Mouse (Mus musculus): Measurements from ENCODE around the gene Pnkp. TPM values are rescaled to one million over a fixed set of nuclear protein-coding genes. Genes with fewer than 3 reads are reported as not detected.

Pnkp gene
- polyA plus RNA-seq, 1 experiment from 2014 or later: 34.4 TPM

DNA sequence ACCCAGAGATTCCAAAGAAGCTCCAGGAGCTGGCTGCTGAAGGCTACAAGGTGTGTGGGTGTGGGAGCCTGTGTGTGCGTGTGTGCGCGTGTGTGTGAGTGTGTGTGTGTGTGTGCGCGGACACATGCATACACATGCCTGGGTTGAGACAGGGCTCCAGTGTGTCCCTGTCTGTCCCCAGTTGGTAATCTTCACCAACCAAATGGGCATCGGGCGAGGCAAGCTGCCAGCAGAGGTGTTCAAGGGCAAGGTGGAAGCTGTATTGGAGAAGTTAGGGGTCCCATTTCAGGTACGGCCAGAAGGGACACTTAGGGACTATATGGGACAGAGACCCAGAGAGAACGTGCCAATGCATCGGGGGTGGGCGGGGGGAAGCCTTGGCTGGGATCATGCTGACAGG is 3.0 kb downstream of the Pnkp start:
- Histone ChIP-seq H3K36me3 (replicated peaks) (peaks cover 57% of the 10 kb centered on the region), H3K4me3 (peak overlapping the region; percentile 16; the same call in 1 of the 2 replicates), H3K27me3 (replicated peaks; ENCODE audit: low read depth, poor library complexity, severe bottlenecking) (no peaks in the 10 kb centered on the region), H3K4me1 (peaks cover 55% of the 10 kb centered on the region), H3K27ac (replicated peaks) (no peak overlapping the region), H3K9me3 (no peaks in the 10 kb centered on the region)
- WGBS: 92% methylated on average over 11 of the region's 11 CpGs
- DNase-seq (ENCODE audit: low spot score): no peak

DNA sequence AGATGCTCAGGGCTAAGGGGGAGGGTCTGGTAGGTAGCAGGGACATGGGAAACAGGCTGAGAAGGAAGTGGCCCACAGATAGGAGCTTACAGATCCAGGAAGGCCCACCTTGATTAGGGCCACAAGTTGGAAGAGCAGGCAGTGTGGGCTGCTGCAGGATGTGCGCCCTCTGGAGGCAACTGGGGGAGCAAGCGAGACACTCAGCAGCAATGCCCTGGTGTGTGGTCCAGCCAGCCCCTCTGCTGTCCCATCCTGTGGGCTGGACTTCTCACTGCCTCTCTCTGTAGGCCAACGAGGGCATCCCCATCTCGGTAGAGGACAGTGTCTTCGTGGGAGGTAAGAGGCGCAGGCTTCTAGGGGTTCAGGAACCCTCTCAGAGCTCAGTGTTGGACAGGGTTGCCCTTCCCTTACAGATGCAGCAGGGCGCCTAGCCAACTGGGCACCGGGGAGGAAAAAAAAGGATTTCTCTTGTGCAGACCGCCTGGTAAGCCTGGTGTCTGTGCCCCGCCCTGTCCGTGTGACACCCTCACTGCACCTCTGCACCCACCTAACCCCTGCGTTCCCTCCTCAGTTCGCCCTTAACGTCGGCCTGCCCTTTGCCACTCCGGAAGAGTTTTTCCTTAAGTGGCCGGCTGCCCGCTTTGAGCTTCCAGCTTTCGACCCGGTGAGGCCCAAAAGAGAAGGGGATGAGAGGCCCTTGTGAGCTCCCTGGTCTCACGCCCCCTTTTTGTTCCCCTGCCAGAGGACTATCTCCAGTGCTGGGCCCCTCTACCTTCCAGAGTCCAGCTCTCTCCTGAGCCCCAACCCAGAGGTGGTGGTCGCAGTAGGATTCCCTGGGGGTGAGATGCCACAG is 3.9 kb downstream of the Pnkp start:
- H3K27me3 ChIP-seq (replicated peaks; ENCODE audit: low read depth, poor library complexity, severe bottlenecking): no peaks in the 10 kb centered on the region
- DNase-seq (ENCODE audit: low spot score): peak; percentile 85
- H3K27ac ChIP-seq (replicated peaks): peak overlapping the region; percentile 67
- WGBS: 62% methylated on average over 22 of the region's 22 CpGs
- H3K9me3 ChIP-seq: no peaks in the 10 kb centered on the region
- peaks cover 53% of the 10 kb centered on the region for H3K4me1 ChIP-seq
- H3K36me3 ChIP-seq (replicated peaks): peaks cover 66% of the 10 kb centered on the region
- peak overlapping the region; percentile 16 for H3K4me3 ChIP-seq

DNA sequence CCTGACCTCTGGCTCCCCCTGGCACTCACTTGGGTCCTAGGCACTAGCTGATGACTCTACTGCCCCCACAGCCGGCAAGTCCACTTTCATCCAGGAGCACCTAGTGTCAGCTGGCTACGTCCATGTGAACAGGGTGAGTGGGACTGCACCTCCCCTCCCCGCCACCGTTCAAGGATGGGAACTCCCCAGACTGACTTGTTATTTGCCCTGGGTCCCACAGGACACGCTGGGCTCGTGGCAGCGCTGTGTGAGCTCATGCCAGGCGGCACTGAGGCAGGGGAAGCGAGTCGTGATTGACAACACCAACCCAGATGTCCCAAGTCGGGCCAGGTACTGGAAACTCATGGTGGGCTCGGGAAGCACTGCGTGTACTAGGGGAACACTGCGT is 4.5 kb downstream of the Pnkp start:
- Histone ChIP-seq H3K27me3 (replicated peaks; ENCODE audit: low read depth, poor library complexity, severe bottlenecking) (no peaks in the 10 kb centered on the region), H3K36me3 (replicated peaks) (peaks cover 72% of the 10 kb centered on the region), H3K4me1 (peaks cover 57% of the 10 kb centered on the region), H3K9me3 (no peaks in the 10 kb centered on the region), H3K27ac (replicated peaks) (no peak overlapping the region), H3K4me3 (peak overlapping the region; percentile 16; the same call in 1 of the 2 replicates)
- no peak for DNase-seq (ENCODE audit: low spot score)
- 84% methylated on average over 14 of the region's 14 CpGs for WGBS

DNA sequence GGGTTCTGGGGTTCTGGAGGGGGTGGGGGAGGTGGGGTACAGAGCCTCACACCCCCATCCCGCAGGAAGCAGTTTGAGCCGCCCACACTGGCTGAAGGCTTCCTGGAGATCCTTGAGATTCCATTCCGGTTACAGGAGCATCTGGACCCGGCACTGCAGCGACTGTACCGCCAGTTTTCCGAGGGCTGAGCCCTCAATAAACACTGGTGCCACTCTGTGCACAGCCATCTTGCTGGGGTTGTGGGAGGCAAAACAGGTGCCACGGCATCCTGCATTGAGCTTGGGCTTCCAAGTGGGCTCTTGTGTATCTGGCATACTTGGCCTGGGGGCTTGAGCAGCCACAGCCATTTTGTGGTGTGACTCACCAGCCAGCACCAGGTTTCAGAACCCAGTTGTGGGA is 5.5 kb downstream of the Pnkp start:
- 0 out of 2 replicates have a peak overlapping the region, but pooled peaks have one; percentile 2 for H3K4me3 ChIP-seq
- no peaks in the 10 kb centered on the region for H3K27me3 ChIP-seq (replicated peaks; ENCODE audit: low read depth, poor library complexity, severe bottlenecking)
- no peaks in the 10 kb centered on the region for H3K9me3 ChIP-seq
- peaks cover 59% of the 10 kb centered on the region for H3K4me1 ChIP-seq
- no peak overlapping the region for H3K27ac ChIP-seq (replicated peaks)
- DNase-seq (ENCODE audit: low spot score): no peak
- peaks cover 82% of the 10 kb centered on the region for H3K36me3 ChIP-seq (replicated peaks)
- WGBS: 87% methylated on average over 8 of the region's 8 CpGs

DNA sequence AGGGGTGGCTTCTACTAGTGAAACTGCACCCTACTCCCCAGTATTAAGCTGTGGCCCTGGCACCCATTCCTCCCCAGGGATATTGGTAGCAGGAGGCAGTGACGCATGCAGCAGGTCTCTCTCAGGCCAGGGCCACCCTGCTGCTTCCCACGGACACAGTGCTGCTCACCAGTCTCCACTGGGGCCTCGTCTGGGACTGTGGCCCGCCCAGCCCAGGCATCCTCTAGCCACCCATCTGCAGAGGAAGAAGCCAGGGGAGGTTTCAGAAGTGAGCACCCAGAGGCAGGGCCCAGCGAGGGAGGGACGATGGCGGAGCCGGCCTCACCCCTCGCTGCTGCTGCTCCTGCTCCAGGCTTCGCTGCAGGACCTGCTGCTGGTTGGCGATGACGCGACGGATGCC is 6.3 kb downstream of the Pnkp start:
- no peak for DNase-seq (ENCODE audit: low spot score)
- H3K9me3 ChIP-seq: no peaks in the 10 kb centered on the region
- H3K27me3 ChIP-seq (replicated peaks; ENCODE audit: low read depth, poor library complexity, severe bottlenecking): no peaks in the 10 kb centered on the region
- peak overlapping the region; percentile 9; the same call in 1 of the 2 replicates for H3K4me3 ChIP-seq
- 90% methylated on average over 14 of the region's 14 CpGs for WGBS
- H3K36me3 ChIP-seq (replicated peaks): peaks cover 90% of the 10 kb centered on the region
- H3K27ac ChIP-seq (replicated peaks): no peak overlapping the region
- peaks cover 59% of the 10 kb centered on the region for H3K4me1 ChIP-seq

DNA sequence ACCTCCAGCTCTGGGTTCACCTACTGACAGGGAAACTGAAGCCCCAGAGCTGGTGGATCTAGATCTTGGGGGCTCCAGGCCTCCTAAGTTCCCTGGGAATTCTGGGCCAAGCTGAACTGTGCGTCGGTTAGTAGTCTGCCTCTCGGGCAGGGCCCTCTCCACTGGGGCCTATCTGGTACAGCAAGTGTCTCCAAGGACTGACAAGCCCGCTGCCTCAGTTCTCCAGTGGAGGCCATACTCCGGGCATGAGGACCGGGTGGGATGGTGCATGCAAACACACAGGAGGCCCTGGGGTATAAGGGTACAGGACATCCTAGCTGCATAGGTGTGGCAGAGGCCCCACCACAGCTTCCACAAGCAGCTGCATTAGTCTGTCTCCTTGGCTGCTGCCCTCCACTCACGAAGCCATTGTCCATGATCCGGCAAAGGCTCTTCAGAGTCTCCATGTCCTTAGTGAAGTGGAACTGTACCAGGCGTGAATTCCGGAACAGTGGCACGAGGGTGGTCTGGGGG is 7.1 kb downstream of the Pnkp start:
- H3K4me1 ChIP-seq: peaks cover 58% of the 10 kb centered on the region
- H3K36me3 ChIP-seq (replicated peaks): peaks cover 89% of the 10 kb centered on the region
- no peak for DNase-seq (ENCODE audit: low spot score)

DNA sequence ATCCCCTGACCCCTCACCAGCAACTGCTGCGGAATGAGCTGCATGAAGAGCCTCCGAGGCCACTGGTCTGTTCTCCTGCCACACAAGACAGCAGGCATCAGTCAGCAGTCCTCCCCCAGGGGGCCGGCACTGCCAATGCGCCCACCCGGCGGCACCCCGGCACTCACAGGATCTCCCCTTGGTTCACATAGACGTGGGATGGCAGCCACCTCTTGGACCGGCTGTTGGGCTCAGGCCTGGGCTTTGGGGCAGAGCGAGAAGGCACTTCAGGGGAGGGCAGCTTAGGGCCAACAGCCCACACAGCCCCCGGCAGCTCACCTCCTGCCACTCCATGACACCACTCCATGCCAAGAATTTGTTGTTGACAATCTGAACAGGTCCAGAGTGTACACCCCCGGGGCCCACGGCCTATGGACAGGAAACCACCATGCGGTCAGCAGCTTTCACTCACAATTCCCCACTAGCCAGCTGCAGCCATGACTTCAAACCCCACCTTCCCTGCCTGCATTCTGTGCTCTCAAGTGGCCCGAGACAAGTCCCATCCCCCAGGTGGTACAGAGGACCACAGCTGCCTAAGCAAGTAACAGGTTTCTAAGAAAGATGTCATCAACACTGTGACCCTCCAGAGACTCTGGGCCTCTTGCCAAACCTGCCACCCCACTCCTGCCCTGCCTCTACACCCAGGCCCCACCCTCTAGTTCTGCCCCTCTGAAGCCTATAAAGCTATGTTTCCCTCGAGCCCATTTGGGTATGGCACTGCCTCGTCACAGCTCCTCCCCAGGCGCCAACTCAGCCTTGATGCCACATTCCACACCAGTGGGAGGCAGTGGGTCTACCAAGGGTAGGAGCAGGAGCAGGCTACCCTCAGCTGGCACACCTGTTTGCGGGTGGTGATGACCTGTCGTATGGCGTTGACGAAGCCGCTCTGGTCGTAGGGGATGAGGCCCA is 7.9 kb downstream of the Pnkp start:
- H3K4me1 ChIP-seq: peaks cover 58% of the 10 kb centered on the region
- H3K36me3 ChIP-seq (replicated peaks): peaks cover 84% of the 10 kb centered on the region
- no peaks in the 10 kb centered on the region for H3K27me3 ChIP-seq (replicated peaks; ENCODE audit: low read depth, poor library complexity, severe bottlenecking)
- H3K4me3 ChIP-seq: peak overlapping the region; percentile 27; the same call in 1 of the 2 replicates
- no peak overlapping the region for H3K27ac ChIP-seq (replicated peaks)
- no peak for DNase-seq (ENCODE audit: low spot score)
- H3K9me3 ChIP-seq: no peaks in the 10 kb centered on the region
- WGBS: 88% methylated on average over 24 of the region's 24 CpGs

More for the DNA sequence above, 7.1 kb downstream of the Pnkp start:
- WGBS: 90% methylated on average over 11 of the region's 11 CpGs
- H3K4me3 ChIP-seq: peak overlapping the region; percentile 13; the same call in 1 of the 2 replicates
- no peak overlapping the region for H3K27ac ChIP-seq (replicated peaks)
- no peaks in the 10 kb centered on the region for H3K9me3 ChIP-seq
- H3K27me3 ChIP-seq (replicated peaks; ENCODE audit: low read depth, poor library complexity, severe bottlenecking): no peaks in the 10 kb centered on the region

DNA sequence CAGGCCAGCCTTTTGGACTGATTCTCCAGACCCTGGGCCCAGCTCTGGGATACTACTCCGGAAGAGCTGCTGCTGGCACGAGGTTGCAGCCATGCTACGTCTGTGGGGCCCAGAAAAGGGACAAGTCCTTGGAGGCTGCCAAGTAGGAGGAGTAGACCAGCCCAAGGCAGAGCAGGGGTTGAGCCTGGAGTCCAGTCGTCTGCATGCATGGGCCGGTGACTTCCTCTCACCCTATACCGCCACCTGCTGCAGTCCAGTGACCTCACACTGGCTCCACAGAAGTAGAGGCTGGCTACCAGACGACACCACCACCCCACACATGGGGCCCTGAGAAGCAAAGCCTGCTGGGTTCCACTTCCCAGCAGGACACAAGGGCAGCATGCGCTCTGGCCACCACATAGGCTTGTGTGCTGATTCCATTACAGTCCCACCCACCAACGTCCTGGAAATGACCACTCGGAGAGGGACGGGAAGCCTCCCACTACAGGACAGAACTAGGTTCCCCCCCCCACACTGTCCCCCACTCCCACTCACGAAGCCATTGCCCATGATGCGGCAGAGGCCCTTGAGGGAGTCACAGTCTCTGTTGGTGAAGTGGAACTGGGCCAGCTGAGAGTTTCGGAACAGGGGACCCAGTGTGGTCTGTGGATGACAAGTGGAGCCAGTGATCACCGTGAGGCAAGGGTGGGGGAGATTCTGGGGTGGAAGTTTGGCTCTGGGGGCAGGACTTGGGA is 9.5 kb downstream of the Pnkp start:
- peak overlapping the region; percentile 98 for H3K4me3 ChIP-seq
- no peak for DNase-seq (ENCODE audit: low spot score)
- H3K9me3 ChIP-seq: no peaks in the 10 kb centered on the region
- peak overlapping the region; percentile 48; the same call in 1 of the 2 replicates for H3K27ac ChIP-seq (replicated peaks)
- H3K27me3 ChIP-seq (replicated peaks; ENCODE audit: low read depth, poor library complexity, severe bottlenecking): no peaks in the 10 kb centered on the region
- WGBS: 74% methylated on average over 15 of the region's 15 CpGs
- H3K4me1 ChIP-seq: peaks cover 51% of the 10 kb centered on the region
- peaks cover 71% of the 10 kb centered on the region for H3K36me3 ChIP-seq (replicated peaks)

DNA sequence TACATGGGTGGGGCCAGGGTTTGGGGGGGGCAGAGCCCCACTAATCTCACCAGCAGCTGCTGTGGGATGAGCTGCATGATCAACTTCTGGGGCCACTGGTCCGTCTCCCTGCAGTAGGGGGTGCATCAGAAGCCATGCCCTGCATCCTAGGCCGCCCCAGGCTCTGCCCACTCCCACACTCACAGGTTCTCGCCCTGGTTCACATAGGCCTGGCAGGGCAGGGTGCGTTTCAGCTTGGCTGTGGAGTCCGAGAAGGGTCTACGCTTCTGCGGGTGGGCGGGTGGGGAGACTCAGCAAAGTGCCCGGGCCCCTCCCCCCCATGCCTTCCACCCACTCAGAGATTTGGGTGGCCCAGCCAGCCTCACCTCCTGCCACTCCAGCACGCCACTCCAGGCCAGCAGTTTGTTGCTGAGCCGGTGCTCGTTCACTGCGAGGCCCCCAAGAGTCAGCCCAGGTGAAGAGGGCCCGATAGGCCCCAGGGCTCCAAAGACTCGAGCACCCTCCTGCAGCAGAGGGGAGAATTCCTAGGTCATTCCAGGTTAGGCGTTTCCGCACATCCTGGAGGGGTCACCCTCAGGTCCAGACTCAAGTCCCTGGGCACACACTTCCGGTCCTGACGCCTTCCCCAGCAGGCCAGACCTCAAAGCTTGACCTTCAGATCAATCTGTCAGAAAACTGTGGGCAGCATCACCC is 10.2 kb downstream of the Pnkp start:
- Histone ChIP-seq H3K4me1 (peaks cover 49% of the 10 kb centered on the region), H3K9me3 (no peaks in the 10 kb centered on the region), H3K36me3 (replicated peaks) (peaks cover 64% of the 10 kb centered on the region), H3K27me3 (replicated peaks; ENCODE audit: low read depth, poor library complexity, severe bottlenecking) (no peaks in the 10 kb centered on the region), H3K4me3 (peak overlapping the region; percentile 98), H3K27ac (replicated peaks) (peak overlapping the region; percentile 48)
- no peak for DNase-seq (ENCODE audit: low spot score)
- 78% methylated on average over 19 of the region's 19 CpGs for WGBS

DNA sequence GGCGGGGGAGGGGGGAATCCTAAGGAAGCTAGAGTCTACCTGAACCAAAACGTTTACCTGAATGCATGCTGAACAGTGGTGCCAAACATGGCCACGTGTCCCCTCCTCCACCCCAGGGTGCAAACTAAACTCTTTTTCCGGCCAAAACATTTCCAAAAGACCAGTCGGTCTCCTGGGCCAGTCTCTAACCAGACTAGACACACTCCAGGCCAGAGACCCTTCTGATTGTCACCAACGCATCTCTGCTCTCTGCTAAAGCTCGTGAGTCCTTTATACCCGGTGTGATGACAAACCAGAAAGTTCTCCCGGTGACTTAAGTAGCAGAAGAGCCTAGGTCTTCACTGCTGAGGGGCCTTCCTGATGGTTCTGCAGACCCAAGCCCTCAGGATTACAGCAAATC is 10.9 kb downstream of the Pnkp start:
- Histone ChIP-seq H3K27me3 (replicated peaks; ENCODE audit: low read depth, poor library complexity, severe bottlenecking) (no peaks in the 10 kb centered on the region), H3K27ac (replicated peaks) (0 out of 2 replicates have a peak overlapping the region, but pooled peaks have one; percentile 14), H3K36me3 (replicated peaks) (peaks cover 58% of the 10 kb centered on the region), H3K9me3 (no peaks in the 10 kb centered on the region), H3K4me1 (peaks cover 50% of the 10 kb centered on the region), H3K4me3 (peak overlapping the region; percentile 98)
- DNase-seq (ENCODE audit: low spot score): no peak
- 63% methylated on average over 9 of the region's 9 CpGs for WGBS

DNA sequence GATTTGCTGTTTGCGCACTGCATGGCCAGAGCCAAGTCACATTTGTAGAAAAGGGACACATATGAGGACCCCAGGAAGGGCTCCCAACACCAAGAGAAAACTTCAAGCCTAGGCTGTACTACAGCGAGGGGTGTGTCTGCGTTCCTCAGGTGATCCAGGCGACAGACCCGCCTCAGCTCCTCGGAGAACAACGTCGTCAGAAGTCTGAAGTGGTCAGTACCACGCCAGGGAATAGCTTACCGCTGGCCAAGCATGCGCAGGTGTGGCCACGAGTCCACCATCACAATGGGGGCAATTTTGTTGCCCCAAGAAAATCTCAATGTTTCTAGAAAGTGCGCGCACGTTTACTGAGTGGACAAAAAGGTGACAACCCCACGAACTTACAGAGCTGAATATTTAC is 11.5 kb downstream of the Pnkp start:
- H3K27ac ChIP-seq (replicated peaks): peak overlapping the region; percentile 100
- H3K4me3 ChIP-seq: peak overlapping the region; percentile 98
- H3K9me3 ChIP-seq: no peaks in the 10 kb centered on the region
- H3K27me3 ChIP-seq (replicated peaks; ENCODE audit: low read depth, poor library complexity, severe bottlenecking): no peaks in the 10 kb centered on the region
- WGBS: 8% methylated on average over 16 of the region's 16 CpGs
- peaks cover 51% of the 10 kb centered on the region for H3K36me3 ChIP-seq (replicated peaks)
- DNase-seq (ENCODE audit: low spot score): peak; percentile 26
- peaks cover 57% of the 10 kb centered on the region for H3K4me1 ChIP-seq
